Mouse (Mus musculus): ENCODE data around the gene Saa1.
A peak's percentile ranks its signal among the peaks of the same experiment; 100 is the strongest.
"Not testable (repeated sequence)": the region's sequence is repeated elsewhere in the genome, so short reads cannot be mapped to it uniquely, and the experiment has no call there.

Saa1 gene

DNA sequence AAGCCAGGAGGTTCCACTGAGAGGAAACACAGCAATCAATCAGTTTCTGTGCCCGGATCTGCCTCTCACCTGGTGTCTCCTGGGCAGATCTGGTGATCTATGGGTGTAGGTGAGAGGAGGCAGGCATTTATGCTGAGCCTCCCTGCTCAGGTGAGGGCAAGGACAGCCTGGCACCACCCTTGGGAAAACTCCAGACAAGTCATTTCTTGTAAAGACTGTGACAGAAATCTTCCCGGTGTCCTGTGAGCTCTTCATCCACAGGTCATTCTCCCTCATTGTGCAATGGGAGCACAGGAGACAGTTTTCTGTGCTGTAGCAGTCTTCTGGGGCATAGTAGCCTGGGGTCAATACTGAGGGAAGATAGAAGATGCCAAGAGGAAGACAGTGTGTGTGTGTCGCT lies at the start of gene Saa1:
Saa1 (minus strand) TSS at position 101 of the 400 bp plus-strand sequence.
- DNase-seq: not testable (repeated sequence)

DNA sequence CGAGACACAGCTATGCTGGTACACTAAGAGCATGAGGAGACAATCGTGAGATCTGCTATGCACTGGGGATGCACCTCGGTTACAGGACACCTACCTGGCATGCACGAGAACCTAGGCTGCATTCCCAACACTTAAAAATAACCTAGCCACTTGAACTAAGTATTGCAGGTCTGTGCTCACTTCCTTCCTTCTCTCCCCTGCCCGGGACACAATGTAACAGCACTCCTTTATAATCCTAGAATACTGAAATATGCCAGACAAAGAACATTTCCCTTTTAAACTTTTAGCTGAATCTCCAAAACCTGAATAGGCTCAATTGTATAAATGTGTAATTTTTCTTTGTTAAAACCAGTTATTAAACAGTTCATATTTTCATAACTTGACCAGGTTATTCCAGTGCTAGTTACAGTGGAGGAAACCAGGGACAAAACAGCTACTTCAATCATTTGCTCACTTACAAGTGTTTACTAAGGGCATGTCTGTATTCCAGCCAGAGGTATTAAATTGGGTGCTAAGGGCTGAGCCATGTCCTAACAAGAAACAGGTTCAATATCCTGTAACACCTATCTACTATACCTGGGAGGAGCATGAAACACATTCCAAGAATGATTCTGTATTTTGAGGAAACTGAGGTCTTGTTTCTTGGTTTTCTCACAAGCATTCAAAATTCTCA lies 46.5 kb upstream of the Saa1 start:
- peak in 1 of 2 experiments; percentile 29 for DNase-seq

DNA sequence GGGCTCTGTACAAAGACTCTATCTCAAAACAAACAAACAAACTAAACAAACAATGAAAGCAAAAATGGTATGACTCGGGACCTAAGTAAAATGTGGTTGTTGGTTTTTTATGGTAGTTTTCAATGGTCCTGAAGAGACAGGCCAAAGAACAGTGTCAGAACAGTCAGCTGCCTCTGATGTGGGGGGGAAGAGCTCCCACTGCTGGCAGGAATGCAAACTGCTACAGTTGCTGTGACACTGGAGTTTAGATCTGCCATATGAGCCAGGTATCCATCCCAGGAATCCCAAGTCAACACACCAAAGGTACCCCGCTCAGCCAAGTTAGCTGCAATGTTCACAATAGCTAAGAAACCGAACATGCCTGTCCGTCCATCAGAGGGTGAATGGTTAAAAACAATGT lies 27.9 kb upstream of the Saa1 start:
- DNase-seq: peak; percentile 33 to 49

DNA sequence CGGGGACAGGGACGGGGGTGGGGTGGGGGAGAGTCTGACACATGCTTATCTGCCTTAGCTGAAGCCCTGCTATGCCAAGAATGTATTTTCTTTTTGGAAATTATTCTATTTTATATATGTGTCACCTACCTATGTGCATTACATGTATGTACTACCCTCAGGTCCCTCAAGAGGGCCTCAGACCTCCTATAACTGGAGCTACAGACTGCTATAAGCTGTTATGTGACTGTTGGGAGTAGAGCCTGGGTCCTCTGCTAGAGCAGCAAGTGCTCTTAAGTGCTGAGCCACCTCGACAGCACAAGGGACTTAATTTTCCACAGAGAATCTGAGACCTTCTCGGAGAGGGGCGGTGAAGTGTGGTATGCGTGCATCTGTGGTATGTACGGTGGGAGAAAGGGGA lies 25.7 kb upstream of the Saa1 start:
- DNase-seq: no peak

DNA sequence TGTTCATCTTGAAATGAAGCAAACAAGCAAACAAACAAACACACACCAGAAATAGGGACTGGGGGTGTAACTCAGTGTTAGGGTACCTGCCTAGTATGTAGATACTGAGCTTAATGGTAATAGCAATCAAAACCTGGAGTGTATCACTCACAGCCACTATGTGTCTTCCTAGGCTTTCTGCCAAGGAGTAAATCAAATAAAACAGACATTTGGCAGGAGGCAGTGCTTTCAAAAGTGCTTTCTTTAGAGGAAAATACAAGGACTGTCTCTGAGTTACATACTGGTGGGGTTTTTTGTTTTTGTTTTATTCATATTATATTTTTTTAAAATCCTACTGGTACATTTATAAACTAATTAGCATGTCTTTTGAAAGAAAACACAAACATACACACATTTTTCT lies 24.6 kb upstream of the Saa1 start:
- DNase-seq: no peak

DNA sequence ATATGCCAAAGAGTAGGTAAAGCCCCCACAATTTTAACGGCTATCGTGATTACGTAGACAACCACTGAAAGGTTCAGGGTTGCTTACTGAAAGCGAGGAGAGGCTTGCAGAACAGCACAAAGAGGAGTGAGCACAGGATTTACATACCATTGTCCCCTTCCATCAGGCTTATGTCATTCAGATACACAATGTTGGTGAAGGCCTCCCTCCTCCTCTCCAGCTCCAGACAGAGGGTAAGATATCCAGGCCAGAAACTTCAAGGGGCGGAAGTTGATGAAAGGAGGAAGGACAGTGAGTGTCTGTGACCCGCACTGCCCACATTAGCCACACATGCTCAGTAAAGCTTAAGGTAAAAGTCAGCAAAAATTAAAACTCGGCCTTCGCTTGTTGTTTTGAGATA lies 21.9 kb upstream of the Saa1 start:
- no peak for DNase-seq

DNA sequence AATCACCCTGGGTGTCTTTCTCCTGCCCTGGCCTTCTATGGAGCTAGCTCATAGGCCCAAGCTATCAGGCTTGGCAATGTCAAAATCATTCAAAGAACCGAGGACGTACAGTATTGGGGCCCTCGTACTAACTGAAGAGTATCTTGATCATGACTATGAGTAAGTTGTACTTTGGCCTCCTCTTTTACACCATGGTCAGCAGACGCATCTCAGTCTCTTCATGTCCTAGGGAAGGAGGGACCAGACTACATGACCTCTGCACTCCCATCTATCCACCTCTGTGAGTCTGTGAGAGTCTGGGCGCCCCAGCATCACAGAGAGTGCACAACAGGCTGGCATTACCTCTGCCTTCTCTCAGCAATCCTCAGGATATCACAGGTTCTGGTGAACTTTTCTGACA lies 19.8 kb upstream of the Saa1 start:
- no peak for DNase-seq

DNA sequence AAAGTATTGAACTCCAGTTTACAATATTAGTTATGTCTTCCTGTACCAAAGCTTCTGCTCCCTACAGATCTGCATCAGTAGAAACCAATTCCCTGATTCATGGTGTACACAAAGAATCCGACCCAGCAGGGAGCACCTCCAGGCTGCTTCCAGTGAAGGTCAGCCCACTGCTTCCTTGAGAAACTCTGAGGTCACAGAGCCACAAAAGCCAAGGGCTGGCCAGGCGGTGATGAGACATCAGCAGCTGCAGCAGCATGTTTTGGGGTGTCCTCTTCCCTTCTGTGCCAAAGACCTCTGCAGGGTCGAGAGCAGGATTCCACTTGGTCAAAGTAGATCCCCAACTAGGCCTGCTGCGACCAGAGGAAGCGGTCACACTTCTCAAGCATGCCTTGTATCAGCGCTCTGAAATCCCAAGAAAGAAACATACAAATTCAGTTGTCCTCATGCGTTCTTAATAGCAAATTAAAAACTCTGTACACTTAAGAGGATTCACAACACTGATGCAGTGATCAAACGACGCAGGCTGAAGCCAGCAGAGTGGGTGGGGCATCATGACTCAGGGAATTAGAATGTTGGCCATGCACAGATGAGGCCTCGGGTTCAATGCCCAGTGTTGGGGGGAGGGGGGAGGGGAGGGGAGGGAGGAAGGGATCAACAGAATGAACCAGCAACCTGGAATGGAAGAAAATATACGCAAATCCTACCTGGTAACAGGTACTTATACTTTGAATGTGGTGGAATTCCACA lies 18.4 kb upstream of the Saa1 start:
- no peak for DNase-seq

DNA sequence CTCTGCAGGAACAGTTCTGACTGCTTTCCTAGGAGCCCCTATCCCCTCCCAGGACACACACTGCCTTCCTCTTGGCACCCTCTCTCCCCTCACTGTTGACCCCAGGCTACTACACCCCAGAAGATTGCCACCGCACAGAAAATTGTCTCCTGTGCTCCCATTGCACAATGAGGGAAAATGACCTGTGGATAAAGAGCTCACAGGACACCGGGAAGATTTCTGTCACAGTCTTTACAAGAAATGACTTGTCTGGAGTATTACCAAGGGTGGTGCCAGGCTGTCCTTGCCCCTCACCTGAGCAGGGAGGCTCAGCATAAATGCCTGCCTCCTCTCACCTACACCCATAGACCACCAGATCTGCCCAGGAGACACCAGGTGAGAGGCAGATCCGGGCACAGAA lies 8.7 kb upstream of the Saa1 start, which contains the start of gene Saa2:
Saa2 (plus strand) TSS at position 301 of the 400 bp plus-strand sequence.
- no peak for DNase-seq

DNA sequence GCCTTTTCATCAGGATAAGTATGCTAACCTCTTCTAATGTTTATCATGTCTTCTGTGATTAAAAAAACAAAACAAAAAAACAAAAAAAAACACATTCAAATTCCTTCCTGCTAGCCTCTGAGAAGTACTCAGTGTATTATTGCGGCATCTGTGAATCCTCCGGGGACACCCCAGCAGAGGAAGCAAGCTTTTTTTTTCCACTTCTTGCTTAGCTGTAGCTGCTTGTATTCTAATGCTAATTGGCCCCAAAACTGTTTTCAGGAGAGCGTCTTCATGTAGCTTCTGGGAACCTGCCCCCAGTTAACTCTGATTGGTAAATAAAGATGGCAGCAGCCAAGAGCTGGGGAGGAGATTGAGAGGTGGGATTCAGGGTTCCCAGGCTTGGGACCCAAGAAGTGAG lies 5.7 kb upstream of the Saa1 start:
- no peak for DNase-seq

DNA sequence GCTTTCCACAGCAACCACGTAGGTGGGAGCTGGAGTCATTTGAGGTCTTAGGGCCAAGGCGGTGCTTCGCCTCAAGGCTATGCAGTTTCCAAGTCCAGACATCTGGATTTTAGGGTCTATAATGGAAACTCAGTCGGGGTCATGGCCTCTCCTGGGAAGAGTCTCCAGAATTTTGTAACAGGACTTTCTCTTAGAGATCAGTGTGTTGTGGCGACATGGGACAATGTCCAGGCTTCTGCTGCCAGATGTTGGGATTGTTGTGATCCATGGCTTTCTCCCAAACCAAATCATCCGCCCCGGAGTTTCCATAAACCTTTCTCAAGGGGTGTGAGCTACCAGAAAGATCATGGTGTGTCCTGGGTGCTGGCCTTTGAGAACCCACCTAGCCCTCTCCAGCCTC lies 3.6 kb upstream of the Saa1 start:
- DNase-seq: no peak

DNA sequence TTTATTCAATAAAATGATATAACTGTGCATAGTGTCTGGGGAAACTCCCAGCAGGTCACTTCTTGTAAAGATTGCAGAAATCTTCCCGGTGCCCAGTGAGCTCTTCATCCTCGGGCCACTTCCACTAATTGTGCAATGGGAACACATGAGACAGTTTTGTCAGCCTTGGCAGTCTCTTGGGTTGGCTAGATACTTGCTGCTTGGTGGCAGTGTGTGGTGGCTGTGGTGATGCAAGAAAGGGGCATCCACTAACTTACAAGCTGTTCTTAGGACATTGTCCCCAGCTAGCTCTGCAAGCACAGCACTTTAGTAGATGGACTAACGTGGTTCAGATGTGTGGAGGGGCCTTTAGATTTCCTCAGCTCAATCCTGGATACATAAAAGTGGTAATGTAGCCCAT lies 3.0 kb upstream of the Saa1 start:
- peak; percentile 38 to 51 for DNase-seq

DNA sequence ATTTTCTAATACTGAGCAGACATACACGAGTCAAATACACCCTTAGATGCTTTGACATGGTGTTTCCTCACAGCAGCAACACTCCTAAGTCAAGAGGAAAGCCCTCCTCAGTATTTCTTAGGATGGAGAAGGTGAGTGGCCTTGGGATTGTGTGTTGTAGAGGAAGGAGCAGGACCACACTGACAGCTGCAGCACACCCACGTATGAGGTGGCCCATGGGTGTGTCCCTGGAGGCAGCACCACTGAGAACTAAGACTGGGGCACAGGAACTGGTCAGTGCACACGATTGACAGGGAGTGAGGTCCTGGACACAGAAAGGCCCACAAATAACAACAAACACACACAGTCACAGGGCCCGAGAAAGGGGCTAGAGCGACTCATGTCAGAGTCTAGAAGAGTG lies 2.7 kb downstream of the Saa1 start:
- DNase-seq: not testable (repeated sequence)

DNA sequence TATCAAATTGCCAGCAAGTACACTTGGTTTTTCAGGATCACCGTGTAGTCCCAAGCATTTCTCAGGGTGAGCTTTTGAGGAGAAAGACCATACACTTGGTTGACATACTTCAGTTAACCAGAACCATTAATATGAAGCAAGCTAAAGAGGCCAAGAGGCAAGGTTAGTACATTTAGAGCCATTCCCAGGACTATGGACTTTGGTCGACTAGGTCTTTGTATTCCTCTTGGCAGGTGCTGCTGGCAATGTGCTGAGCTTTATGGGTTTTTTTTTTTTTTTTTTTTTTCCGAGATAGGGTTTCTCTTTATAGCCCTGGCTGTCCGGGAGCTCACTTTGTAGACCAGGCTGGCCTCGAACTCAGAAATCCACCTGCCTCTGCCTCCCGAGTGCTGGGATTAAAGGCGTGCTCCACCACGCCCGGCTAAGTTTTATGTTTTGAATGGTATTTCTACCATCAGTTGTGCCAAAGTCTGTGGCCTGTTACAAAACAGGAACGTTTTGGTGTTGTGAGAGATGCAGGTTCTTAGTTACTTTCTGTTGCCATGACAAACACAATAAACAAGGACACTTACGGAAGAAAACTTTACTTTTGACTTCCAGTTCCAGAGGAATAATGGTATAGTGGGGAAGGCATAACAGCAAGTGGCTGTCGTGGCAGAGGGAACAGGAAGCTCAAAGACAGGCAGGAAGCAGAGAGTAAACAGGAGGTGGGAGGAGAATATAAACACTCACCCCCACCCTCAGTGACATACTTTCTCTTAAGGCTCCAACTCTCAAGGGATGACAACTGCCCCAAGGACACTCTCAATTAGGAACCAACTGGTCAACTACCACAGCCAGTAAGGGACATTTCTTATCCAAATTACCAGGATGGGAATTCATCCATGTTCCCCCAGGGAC lies 4.0 kb downstream of the Saa1 start:
- DNase-seq: peak in 1 of 2 experiments; percentile 54

DNA sequence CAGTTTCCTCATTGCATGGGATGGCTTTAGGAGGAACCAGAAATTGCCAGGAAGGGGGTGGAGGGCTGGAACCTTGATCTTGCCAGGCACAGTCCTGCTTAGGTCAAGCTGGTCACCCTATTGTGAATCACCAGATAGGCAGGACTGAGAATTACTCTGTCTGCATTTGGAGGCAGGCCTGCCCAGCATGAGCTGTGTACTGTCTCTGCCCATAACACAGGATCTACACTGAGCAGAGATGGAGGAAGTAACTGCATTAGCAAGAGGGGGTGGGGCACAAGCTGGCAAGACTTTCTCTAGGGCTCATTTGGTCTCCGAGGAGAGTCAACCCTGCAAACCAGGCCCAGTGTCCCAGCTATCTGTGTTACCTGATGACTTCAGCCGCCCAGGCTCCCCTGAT lies 7.8 kb downstream of the Saa1 start:
- DNase-seq: peak in 1 of 2 experiments; percentile 24

DNA sequence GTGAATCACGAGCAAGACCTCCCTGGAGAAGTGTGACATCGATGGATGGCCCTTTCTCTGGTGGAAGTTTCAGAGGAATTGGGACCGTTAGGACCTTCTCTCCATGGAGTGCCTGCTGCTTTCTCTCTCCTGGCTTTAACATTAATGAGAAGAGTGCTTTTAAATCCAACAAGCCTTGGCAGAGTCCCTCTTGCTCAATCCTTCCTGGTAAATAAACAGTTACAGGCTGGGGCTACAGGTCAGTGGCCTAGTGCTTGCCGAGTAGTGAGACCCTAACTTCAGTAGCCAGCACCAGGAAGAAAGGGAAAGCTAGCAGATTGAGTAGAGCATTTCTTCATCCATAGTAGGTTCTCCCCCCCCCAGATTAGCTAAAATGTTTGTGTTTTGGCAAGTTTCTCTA lies 10.3 kb downstream of the Saa1 start, which contains the start of gene Saa4:
Saa4 (minus strand) TSS at position 146 of the 400 bp plus-strand sequence.
- no peak for DNase-seq

DNA sequence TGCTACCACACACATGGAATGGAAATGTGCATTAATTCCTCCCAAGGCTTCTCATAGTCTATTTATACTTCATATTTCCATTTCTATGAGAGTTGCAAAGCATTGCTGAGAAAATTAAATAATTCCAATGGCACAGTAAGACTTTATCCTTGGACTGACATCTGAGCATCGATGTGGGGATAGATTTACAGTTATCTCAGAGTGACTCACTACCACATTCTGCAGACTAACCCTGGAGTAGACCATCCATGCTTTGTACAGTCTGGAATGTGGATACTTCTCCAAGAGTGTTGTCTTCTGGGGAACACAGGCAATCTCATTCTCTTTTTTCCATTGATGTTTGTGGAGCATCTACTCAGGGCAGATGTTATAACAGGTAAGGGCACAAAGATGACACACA lies 15.2 kb downstream of the Saa1 start:
- DNase-seq: no peak

DNA sequence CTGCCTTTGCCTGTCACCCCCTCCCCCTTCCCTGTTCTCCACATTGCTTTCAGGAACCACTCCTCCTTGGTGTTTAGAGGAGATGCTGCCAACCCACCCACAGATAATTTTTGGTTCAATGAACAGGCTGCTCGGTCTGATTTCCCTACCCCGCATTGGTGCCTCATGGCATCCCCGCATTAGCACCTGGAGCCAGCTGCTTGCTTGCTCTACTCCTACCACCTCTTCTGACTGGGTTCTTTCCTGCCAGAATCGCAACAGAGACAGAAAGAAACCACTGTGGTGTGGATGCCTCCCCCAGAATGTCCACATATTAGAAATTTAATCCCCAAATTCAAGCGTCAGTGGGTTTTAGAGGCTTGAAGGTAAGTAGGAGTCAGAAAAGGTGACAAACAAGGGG lies 18.4 kb downstream of the Saa1 start:
- no peak for DNase-seq

DNA sequence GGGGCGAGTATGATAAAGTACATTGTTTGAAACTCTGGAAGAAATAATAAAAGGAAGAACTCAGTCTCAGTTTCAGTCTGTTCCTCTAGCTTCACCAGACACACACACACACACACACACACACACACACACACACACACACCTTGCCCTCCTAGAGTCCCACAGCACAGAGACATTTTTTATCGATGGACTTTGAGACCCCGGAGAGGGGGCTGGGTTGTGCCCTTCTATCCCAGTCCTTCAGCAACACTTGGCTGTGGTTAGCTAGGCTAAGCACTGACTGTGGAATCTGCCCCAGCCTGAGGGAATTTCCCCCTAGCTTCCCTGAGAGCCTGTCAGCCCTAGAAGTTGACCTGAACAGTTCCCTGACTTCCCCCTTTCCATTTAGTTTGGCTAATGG lies 18.9 kb downstream of the Saa1 start:
- DNase-seq: no peak

DNA sequence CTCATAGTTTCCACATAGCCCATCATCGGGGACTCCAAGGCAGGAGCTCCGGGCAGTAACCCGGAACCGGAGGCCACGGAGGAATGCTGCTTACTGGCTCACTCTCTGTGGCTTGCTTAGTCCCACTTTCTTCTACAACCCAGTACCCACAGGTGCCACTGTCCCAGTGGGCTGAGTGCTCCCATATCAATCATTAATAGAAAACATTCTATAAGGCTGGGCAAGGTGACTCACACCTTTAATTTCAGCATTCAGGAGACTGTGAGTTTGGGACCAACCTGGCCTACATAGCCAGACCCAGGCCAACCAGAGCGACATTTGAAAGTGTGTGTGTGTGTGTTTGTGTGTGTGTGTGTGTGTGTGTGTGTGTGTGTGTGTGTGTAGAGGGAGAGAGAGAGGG lies 19.4 kb downstream of the Saa1 start:
- DNase-seq: no peak

DNA sequence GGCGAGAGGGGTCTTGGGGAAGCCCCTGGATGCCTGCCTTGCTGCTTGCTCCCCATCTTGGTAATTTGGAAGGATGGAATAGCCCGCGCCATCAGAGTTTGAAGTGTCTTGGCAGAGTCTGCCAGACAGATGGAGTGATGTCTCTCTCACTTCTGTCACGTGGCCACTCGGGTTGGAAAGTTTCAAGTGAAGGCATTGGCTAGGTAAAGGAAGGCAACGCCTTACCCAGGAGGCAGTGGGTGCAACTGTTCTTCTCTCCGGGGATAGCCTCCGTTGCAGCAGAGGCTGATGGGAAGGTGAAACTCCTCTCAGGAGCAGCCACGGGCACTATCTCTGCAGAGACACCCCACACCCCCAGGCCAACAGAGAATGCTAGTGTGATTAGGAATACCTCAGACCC lies 22.3 kb downstream of the Saa1 start:
- DNase-seq: peak; percentile 7 to 24

DNA sequence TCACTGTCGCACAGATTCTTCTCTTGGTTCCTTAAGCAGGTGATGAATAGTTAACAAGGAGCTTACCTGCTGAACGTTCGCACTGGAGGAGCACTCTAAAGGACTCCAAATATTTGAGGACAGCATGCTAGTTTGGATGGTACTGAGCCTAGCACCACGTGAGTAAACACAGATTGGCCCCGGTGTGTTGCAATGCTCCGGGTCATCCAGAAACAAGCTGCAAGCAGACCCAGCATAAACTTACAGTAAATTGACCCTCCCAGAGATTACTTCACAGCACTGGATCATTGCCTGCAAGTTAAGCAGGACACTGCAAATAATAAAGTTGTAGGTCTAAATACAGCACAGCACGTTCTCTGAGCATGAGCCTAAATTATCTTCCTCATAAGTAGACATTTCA lies 23.3 kb downstream of the Saa1 start:
- DNase-seq: peak; percentile 85 to 91

DNA sequence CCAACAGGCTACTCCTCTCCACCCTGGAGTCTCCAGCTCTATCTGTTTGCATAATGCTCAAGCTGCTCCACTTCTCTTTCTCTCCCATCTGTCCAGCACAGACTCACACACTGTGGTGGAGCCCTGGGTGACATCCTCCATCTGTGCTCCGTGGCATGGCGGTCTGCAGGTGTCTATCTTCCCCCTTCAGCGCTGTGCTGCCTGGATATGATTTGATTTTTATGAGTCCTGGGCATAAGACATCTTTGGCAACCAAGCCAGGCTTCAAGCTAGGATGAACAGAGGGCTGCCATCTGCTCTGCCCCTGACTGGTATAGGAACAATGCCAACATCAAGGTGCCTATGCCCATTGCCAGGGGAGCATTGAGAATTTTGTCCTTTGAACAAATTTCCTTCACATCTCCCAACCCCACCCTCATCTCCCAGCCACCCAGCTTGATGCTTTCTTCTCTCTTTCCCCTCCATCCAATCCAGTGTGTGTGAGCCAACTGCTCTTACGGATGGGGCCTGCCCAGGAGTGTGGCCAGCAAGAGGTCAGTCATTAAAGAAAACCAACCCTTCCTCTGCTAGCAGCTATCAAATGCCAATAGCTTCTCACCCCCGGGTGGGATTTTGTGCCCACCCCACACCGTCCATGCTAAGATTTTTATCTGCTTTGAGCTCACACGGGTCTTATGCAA lies 24.0 kb downstream of the Saa1 start:
- DNase-seq: no peak

Measured in lung, adult 18-20 months (tissue).